Mouse (Mus musculus) bone marrow macrophage, adult 2 months (primary cell): ENCODE data around the gene Lgi4.

Experiments
- CTCF ChIP-seq: IDR thresholded peaks from 2 replicates; pipeline ENCODE4 v1.5.1; 2012; ENCODE audit warnings: low read depth, mild to moderate bottlenecking, low read length, moderate library complexity
- POLR2A ChIP-seq: IDR thresholded peaks from 2 replicates; pipeline ENCODE4 v1.6.1; 2012; ENCODE audit warnings: mild to moderate bottlenecking, low read depth, low read length, borderline replicate concordance

DNA sequence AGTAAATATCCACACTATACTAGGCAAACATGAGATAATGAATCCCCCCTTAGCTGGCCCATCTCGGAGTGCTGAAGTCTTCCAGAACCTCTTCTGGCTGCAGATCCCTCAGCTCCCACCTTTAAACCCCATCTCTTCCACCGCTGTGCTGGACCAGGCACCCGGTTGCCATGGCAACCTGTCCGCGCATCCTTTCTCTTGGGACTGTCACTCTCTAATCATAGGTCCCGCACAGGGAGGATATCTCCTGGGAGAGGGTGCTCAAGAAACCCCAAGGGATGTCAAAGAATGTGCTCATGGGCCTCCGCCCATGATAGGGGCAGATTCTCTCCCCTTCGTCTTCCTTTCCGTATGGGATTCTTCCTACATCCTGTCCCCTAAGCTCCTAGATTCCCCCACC, 8.2 kb upstream of the Lgi4 start:
- no peak for TF ChIP-seq CTCF
- TF ChIP-seq POLR2A: no peak
